Comparison of ENCODE assay signal across 11 mouse cellular contexts in genomic region chr13:113601831-113602604, GRCm38 (mm10). TPM values are rescaled to one million over a fixed set of nuclear protein-coding genes. Genes with fewer than 3 reads are reported as not detected.
A peak's percentile ranks its signal among the peaks of the same experiment; 100 is the strongest.
DNase-seq lines count a peak whose midpoint lies in the region; ATAC-seq and TF ChIP-seq lines count a peak whose summit lies in the region.
"Had no signal": no experiment of that assay in that cellular context is flagged by ENCODE, and none has a peak within 500 bp of the region (broad histone marks: within the 10 kb centered on the region; RNA-seq: fewer than 3 reads in every experiment).

No protein-coding gene starts in this region.

- peaks cover 73% of the 10 kb centered on the region for H3K4me1 ChIP-seq in heart, embryonic 10.5 days
- peaks cover 23% of the 10 kb centered on the region for H3K4me1 ChIP-seq in lung, postnatal 0 days (ENCODE audit: insufficient read depth, low read depth, low read length)
- peaks cover 6% of the 10 kb centered on the region for H3K4me1 ChIP-seq in stomach, postnatal 0 days (replicated peaks; ENCODE audit: control insufficient read depth, insufficient read depth)

- H3K9me3 ChIP-seq in heart, embryonic 10.5 days, result no peaks in the 10 kb centered on the region
- no peaks in the 10 kb centered on the region for H3K9me3 ChIP-seq in lung, postnatal 0 days (ENCODE audit: low read length)
- H3K9me3 ChIP-seq in stomach, postnatal 0 days (ENCODE audit: control insufficient read depth, low read length), result no peaks in the 10 kb centered on the region
- H3K9me3 ChIP-seq: midbrain, embryonic 13.5 days had no signal

- ATAC-seq in lung, postnatal 0 days, result no peak
- no peak for ATAC-seq in stomach, postnatal 0 days (ENCODE audit: low FRiP score, low TSS enrichment)
- ATAC-seq: midbrain, embryonic 13.5 days had no signal

- 93% methylated on average over 12 of the region's 12 CpGs for WGBS in heart, embryonic 10.5 days
- WGBS in lung, postnatal 0 days, result 75% methylated on average over 12 of the region's 12 CpGs
- WGBS in stomach, postnatal 0 days, result 72% methylated on average over 12 of the region's 12 CpGs

- intact Hi-C loops in left cerebral cortex, postnatal 14 days (cut with DNase I), result no loop called here

- TF ChIP-seq EP300 in lung, postnatal 0 days (IDR thresholded peaks at IDR 0.05), result no peak
- TF ChIP-seq EP300 in stomach, postnatal 0 days (optimal IDR thresholded peaks at IDR 0.05), result no peak

- no peak overlapping the region for H3K4me2 ChIP-seq in lung, postnatal 0 days (replicated peaks; ENCODE audit: low read depth, low read length)
- H3K4me2 ChIP-seq in stomach, postnatal 0 days (replicated peaks; ENCODE audit: low read depth), result no peak overlapping the region
- H3K4me2 ChIP-seq: midbrain, embryonic 13.5 days had no signal

- TF ChIP-seq CTCF in lung, postnatal 0 days (IDR thresholded peaks at IDR 0.05), result no peak
- no peak for TF ChIP-seq CTCF in stomach, postnatal 0 days (IDR thresholded peaks at IDR 0.05; ENCODE audit: low read depth)

- no peak overlapping the region for H3K9ac ChIP-seq in lung, postnatal 0 days (replicated peaks; ENCODE audit: low read depth)
- H3K9ac ChIP-seq in stomach, postnatal 0 days (ENCODE audit: low read length), result no peak overlapping the region
- H3K9ac ChIP-seq: midbrain, embryonic 13.5 days had no signal

- H3K4me3 ChIP-seq in heart, embryonic 10.5 days, result no peak overlapping the region
- H3K4me3 ChIP-seq in lung, postnatal 0 days (ENCODE audit: low read depth, low read length), result no peak overlapping the region
- no peak overlapping the region for H3K4me3 ChIP-seq in stomach, postnatal 0 days (ENCODE audit: low read depth, low read length)
- H3K4me3 ChIP-seq: midbrain, embryonic 13.5 days had no signal

- no peak overlapping the region for H3K27ac ChIP-seq in heart, embryonic 10.5 days
- H3K27ac ChIP-seq in lung, postnatal 0 days (ENCODE audit: low read length), result peak overlapping the region; percentile 58
- H3K27ac ChIP-seq in stomach, postnatal 0 days (replicated peaks), result 0 out of 2 replicates have a peak overlapping the region, but pooled peaks have one; percentile 1
- H3K27ac ChIP-seq: midbrain, embryonic 13.5 days had no signal

- H3K27me3 ChIP-seq in heart, embryonic 10.5 days (ENCODE audit: insufficient read depth, poor library complexity, severe bottlenecking), result no peaks in the 10 kb centered on the region
- no peaks in the 10 kb centered on the region for H3K27me3 ChIP-seq in lung, postnatal 0 days (replicated peaks; ENCODE audit: insufficient read depth, low read length)
- no peaks in the 10 kb centered on the region for H3K27me3 ChIP-seq in stomach, postnatal 0 days (ENCODE audit: control insufficient read depth, insufficient read depth, low read length)
- H3K27me3 ChIP-seq: midbrain, embryonic 13.5 days had no signal

- peak; percentile 85 for DNase-seq in heart, adult 11 months
- no peak for DNase-seq in heart, embryonic 10.5 days (ENCODE audit: low spot score)
- DNase-seq in lung, postnatal 0 days (ENCODE audit: low spot score), result no peak
- no peak for DNase-seq in lung, postnatal 36 days
- DNase-seq in kidney, postnatal 36 days, result peak; percentile 72 to 73
- DNase-seq in stomach, postnatal 0 days (ENCODE audit: low spot score), result no peak
- no peak for DNase-seq in B cell, adult 2 months
- no peak for DNase-seq in left cerebral cortex, postnatal 14 days (ENCODE audit: low spot score in 2 of 2)
- DNase-seq: cerebellum, adult 18-20 months; left cerebral cortex, postnatal 4 days had no signal

- H3K36me3 ChIP-seq in heart, embryonic 10.5 days, result peaks cover 10% of the 10 kb centered on the region
- H3K36me3 ChIP-seq in lung, postnatal 0 days (ENCODE audit: insufficient read depth, low read length), result no peaks in the 10 kb centered on the region; the same call in 1 of the 2 replicates
- no peaks in the 10 kb centered on the region for H3K36me3 ChIP-seq in stomach, postnatal 0 days (ENCODE audit: control insufficient read depth, insufficient read depth, low read length)

RNA-seq across cellular contexts. Expression of gene Snx18, which starts 16.3 kb away (rescaled TPM):
- polyA plus RNA-seq in heart, embryonic 10.5 days (2016; fragmentation: Nextera tagmentation; extraction: Ambion mirVana), result 18.0 and 22.4 TPM in 2 replicates
- 18.1 and 22.0 TPM in 2 replicates for polyA plus RNA-seq in lung, postnatal 0 days (2015; fragmentation: Nextera tagmentation; extraction: Ambion mirVana)
- 15.6 and 18.0 TPM in 2 replicates for polyA plus RNA-seq in stomach, postnatal 0 days (2015; fragmentation: Nextera tagmentation; extraction: Ambion mirVana)
- 10 to 100 TPM; 22.8 to 24.6 TPM for total RNA-seq in left cerebral cortex, postnatal 14 days (2021)

Comparison
In these comparisons a context has a peak if more than half of its experiments do, and no peak if none do; other contexts are left out.
1. DNase-seq: peak in heart, adult 11 months (single experiment) and kidney, postnatal 36 days (2 of 2); none in heart, embryonic 10.5 days (single experiment), lung, postnatal 0 days (single experiment), lung, postnatal 36 days (single experiment), stomach, postnatal 0 days (single experiment), B cell, adult 2 months (0 of 2) and left cerebral cortex, postnatal 14 days (0 of 2).